Mouse (Mus musculus) intestine, embryonic 16.5 days (tissue): ENCODE data around the gene H2-DMa. TPM values are rescaled to one million over a fixed set of nuclear protein-coding genes. Genes with fewer than 3 reads are reported as not detected.
A peak's percentile ranks its signal among the peaks of the same experiment; 100 is the strongest.
"Not testable (repeated sequence)": the region's sequence is repeated elsewhere in the genome, so short reads cannot be mapped to it uniquely, and the experiment has no call there.

ENCODE experiments used
- ATAC-seq: fragments of 200-750 bp; cut with Nextera tagmentation; 2 replicates; pipeline ENCODE4 v1.8.0; 2017; ENCODE audit warnings: moderate TSS enrichment, moderate library complexity
- H3K27ac ChIP-seq: fragments of 300-500 bp; sonication (generic); 2 replicates; pipeline ENCODE4 v1.5.1; 2014; ENCODE audit warnings: mild to moderate bottlenecking, low read length
- H3K27me3 ChIP-seq: fragments of 300-500 bp; sonication (generic); replicated peaks from 2 replicates; pipeline ENCODE4 v1.6.1; 2014; ENCODE audit warnings: low read length, control low read depth, mixed read lengths; ENCODE audit not compliant: control insufficient read depth, insufficient read depth
- H3K36me3 ChIP-seq: fragments of 300-500 bp; sonication (generic); 2 replicates; pipeline ENCODE4 v1.6.1; 2014; ENCODE audit warnings: low read length, control low read depth; ENCODE audit not compliant: control insufficient read depth, insufficient read depth
- H3K4me1 ChIP-seq: fragments of 300-500 bp; sonication (generic); 2 replicates; pipeline ENCODE4 v1.6.1; 2014; ENCODE audit warnings: low read length, control low read depth, mixed read lengths; ENCODE audit not compliant: control insufficient read depth, insufficient read depth
- H3K4me2 ChIP-seq: fragments of 300-500 bp; sonication (generic); 2 replicates; pipeline ENCODE4 v1.6.1; 2014; ENCODE audit warnings: low read depth, low read length, control low read depth
- H3K4me3 ChIP-seq: fragments of 300-500 bp; sonication (generic); 2 replicates; pipeline ENCODE4 v1.5.1; 2014; ENCODE audit warnings: mild to moderate bottlenecking, low read length
- H3K9ac ChIP-seq: fragments of 300-500 bp; sonication (generic); 2 replicates; pipeline ENCODE4 v1.6.1; 2014; ENCODE audit warnings: low read depth, low read length
- H3K9me3 ChIP-seq: fragments of 300-500 bp; sonication (generic); 2 replicates; pipeline ENCODE4 v1.6.1; 2016; ENCODE audit warnings: low read length, control low read depth; ENCODE audit not compliant: control insufficient read depth
- WGBS: fragments of 180-500 bp; shearing (Covaris S2); extraction: QIAGEN DNeasy Blood & Tissue Kit; methylation state at CpG from one replicate; pipeline ENCODE4 v1.1.7; 2014; 5-methylcytosine and 5-hydroxymethylcytosine counted together
- polyA plus RNA-seq: library from polyadenylated mRNA; unstranded; fragments of >200 nt; fragmentation: Nextera tagmentation; extraction: Ambion mirVana; gene quantifications from 2 replicates; pipeline ENCODE4 v1.2.1, GENCODE M21; 2015

The H2-DMa gene
- polyA plus RNA-seq, 1 experiment from 2014 or later, result 13.4 TPM

GRCm38 (mm10) chr17:34138655-34139054, 19.3 kb downstream of the H2-DMa start:
- H3K4me1 ChIP-seq, result peaks cover 12% of the 10 kb centered on the region; the same call in 1 of the 2 replicates
- H3K36me3 ChIP-seq, result no peaks in the 10 kb centered on the region
- ATAC-seq, result no peak
- no peak overlapping the region for H3K4me2 ChIP-seq
- no peaks in the 10 kb centered on the region for H3K9me3 ChIP-seq
- no peak overlapping the region for H3K4me3 ChIP-seq
- 80% methylated on average over 7 of the region's 7 CpGs for WGBS
- peaks cover 8% of the 10 kb centered on the region; the same call in 1 of the 2 replicates for H3K27me3 ChIP-seq
- H3K9ac ChIP-seq, result no peak overlapping the region
- H3K27ac ChIP-seq, result no peak overlapping the region

GRCm38 (mm10) chr17:34139416-34139815, 20.1 kb downstream of the H2-DMa start:
- H3K4me3 ChIP-seq, result peak overlapping the region; percentile 44
- ATAC-seq, result peak; percentile 40; the same call in 1 of the 2 replicates
- H3K36me3 ChIP-seq, result no peaks in the 10 kb centered on the region
- 1% methylated on average over 16 of the region's 16 CpGs for WGBS
- no peaks in the 10 kb centered on the region for H3K9me3 ChIP-seq
- peaks cover 12% of the 10 kb centered on the region; the same call in 1 of the 2 replicates for H3K4me1 ChIP-seq
- H3K27ac ChIP-seq, result no peak overlapping the region
- H3K4me2 ChIP-seq, result peak overlapping the region; percentile 82
- H3K27me3 ChIP-seq, result peaks cover 8% of the 10 kb centered on the region; the same call in 1 of the 2 replicates
- H3K9ac ChIP-seq, result peak overlapping the region; percentile 59

GRCm38 (mm10) chr17:34140240-34140639, 20.9 kb downstream of the H2-DMa start:
- H3K36me3 ChIP-seq, result no peaks in the 10 kb centered on the region
- H3K27ac ChIP-seq, result no peak overlapping the region
- H3K9me3 ChIP-seq, result no peaks in the 10 kb centered on the region
- no peak overlapping the region for H3K4me3 ChIP-seq
- WGBS, result 8% methylated on average over 5 of the region's 5 CpGs
- 0 out of 2 replicates have a peak overlapping the region, but pooled peaks have one; percentile 14 for H3K9ac ChIP-seq
- H3K4me1 ChIP-seq, result peaks cover 12% of the 10 kb centered on the region; the same call in 1 of the 2 replicates
- ATAC-seq, result no peak
- H3K4me2 ChIP-seq, result no peak overlapping the region
- H3K27me3 ChIP-seq, result peaks cover 8% of the 10 kb centered on the region; the same call in 1 of the 2 replicates

GRCm38 (mm10) chr17:34141448-34141847, 22.1 kb downstream of the H2-DMa start:
- Histone ChIP-seq H3K4me2 (no peak overlapping the region), H3K27ac (no peak overlapping the region), H3K9ac (no peak overlapping the region), H3K4me1 (peaks cover 8% of the 10 kb centered on the region; the same call in 1 of the 2 replicates), H3K9me3 (no peaks in the 10 kb centered on the region), H3K36me3 (no peaks in the 10 kb centered on the region), H3K4me3 (no peak overlapping the region), H3K27me3 (peaks cover 8% of the 10 kb centered on the region; the same call in 1 of the 2 replicates)
- no peak for ATAC-seq
- WGBS, result 54% methylated on average over 4 of the region's 4 CpGs

GRCm38 (mm10) chr17:34142456-34143010, 23.2 kb downstream of the H2-DMa start:
- H3K9me3 ChIP-seq, result no peaks in the 10 kb centered on the region
- no peak overlapping the region for H3K4me2 ChIP-seq
- 85% methylated on average over 7 of the region's 7 CpGs for WGBS
- peaks cover 8% of the 10 kb centered on the region; the same call in 1 of the 2 replicates for H3K4me1 ChIP-seq
- ATAC-seq, result no peak
- H3K27me3 ChIP-seq, result peaks cover 8% of the 10 kb centered on the region; the same call in 1 of the 2 replicates
- H3K4me3 ChIP-seq, result no peak overlapping the region
- no peaks in the 10 kb centered on the region for H3K36me3 ChIP-seq
- H3K9ac ChIP-seq, result no peak overlapping the region
- H3K27ac ChIP-seq, result no peak overlapping the region

- H3K9ac ChIP-seq, result no peak within 1 kb of the TSS
- 30% methylated on average over 7 of the region's 7 CpGs for whole genome bisulfite sequencing
- H3K27me3 ChIP-seq, result peaks cover 8% of the 10 kb centered on the region; the same call in 1 of the 2 replicates
- H3K27ac ChIP-seq, result no peak within 1 kb of the TSS
- H3K36me3 ChIP-seq, result no peaks in the 10 kb centered on the region
- no peak for ATAC-seq
- H3K9me3 ChIP-seq, result no peaks in the 10 kb centered on the region
- H3K4me3 ChIP-seq, result no peak within 1 kb of the TSS
- peaks cover 8% of the 10 kb centered on the region; the same call in 1 of the 2 replicates for H3K4me1 ChIP-seq
- no peak within 1 kb of the TSS for H3K4me2 ChIP-seq
Observed at GRCm38 (mm10) chr17:34143033-34143432, 23.7 kb downstream of the H2-DMa start, which contains the start of gene H2-DMb2. H2-DMb2 (plus strand) TSS chr17:34143307.

- H3K27ac ChIP-seq, result no peak overlapping the region
- no peaks in the 10 kb centered on the region for H3K36me3 ChIP-seq
- no peak for ATAC-seq
- H3K9ac ChIP-seq, result no peak overlapping the region
- no peak overlapping the region for H3K4me2 ChIP-seq
- peaks cover 8% of the 10 kb centered on the region; the same call in 1 of the 2 replicates for H3K27me3 ChIP-seq
- no peaks in the 10 kb centered on the region for H3K9me3 ChIP-seq
- H3K4me3 ChIP-seq, result no peak overlapping the region
- H3K4me1 ChIP-seq, result peaks cover 8% of the 10 kb centered on the region; the same call in 1 of the 2 replicates
- 63% methylated on average over 5 of the region's 5 CpGs for WGBS
Observed at GRCm38 (mm10) chr17:34143461-34143860, 24.1 kb downstream of the H2-DMa start.

- H3K27ac ChIP-seq, H3K36me3 ChIP-seq: not testable (repeated sequence)
Observed at GRCm38 (mm10) chr17:34144221-34144620, 24.9 kb downstream of the H2-DMa start.

GRCm38 (mm10) chr17:34144960-34145371, 25.6 kb downstream of the H2-DMa start:
- Histone ChIP-seq H3K27me3 (peaks cover 7% of the 10 kb centered on the region; the same call in 1 of the 2 replicates), H3K4me3 (no peak overlapping the region), H3K4me2 (no peak overlapping the region), H3K36me3 (no peaks in the 10 kb centered on the region), H3K27ac (no peak overlapping the region), H3K4me1 (no peaks in the 10 kb centered on the region; the same call in 1 of the 2 replicates), H3K9ac (no peak overlapping the region), H3K9me3 (no peaks in the 10 kb centered on the region)
- 72% methylated on average over 3 of the region's 3 CpGs for WGBS
- no peak for ATAC-seq

More at GRCm38 (mm10) chr17:34144221-34144620, 24.9 kb downstream of the H2-DMa start:
- 89% methylated on average over 4 of the region's 4 CpGs for WGBS
- not testable (repeated sequence) for H3K4me1 ChIP-seq, H3K9me3 ChIP-seq, ATAC-seq, H3K9ac ChIP-seq, H3K27me3 ChIP-seq, H3K4me3 ChIP-seq, H3K4me2 ChIP-seq
